Mouse (Mus musculus) forebrain, embryonic 14.5 days (tissue): ENCODE measurements around the gene Trp53. TPM values are rescaled to one million over a fixed set of nuclear protein-coding genes. Genes with fewer than 3 reads are reported as not detected.
"Not testable (repeated sequence)": the region's sequence is repeated elsewhere in the genome, so short reads cannot be mapped to it uniquely, and the experiment has no call there.

ENCODE experiments used
- ATAC-seq: fragments of 200-750 bp; cut with Nextera tagmentation; 2 replicates; pipeline ENCODE4 v1.8.0; 2017; ENCODE audit warnings: mild to moderate bottlenecking, moderate library complexity
- DNase-seq: peaks from one replicate; pipeline ENCODE4 v3.0.0-alpha.2; 2015; ENCODE audit warnings: low spot score
- H3K27ac ChIP-seq: fragments of 300-500 bp; sonication (generic); 2 replicates; pipeline ENCODE4 v1.5.1; 2014; ENCODE audit warnings: low read depth, mild to moderate bottlenecking, control low read depth, low read length, moderate library complexity
- H3K27me3 ChIP-seq: fragments of 300-500 bp; sonication (generic); replicated peaks from 2 replicates; pipeline ENCODE4 v1.6.1; 2014; ENCODE audit warnings: low read length, control low read depth, mixed read lengths; ENCODE audit not compliant: control insufficient read depth, insufficient read depth
- H3K36me3 ChIP-seq: fragments of 300-500 bp; sonication (generic); 2 replicates; pipeline ENCODE4 v1.6.1; 2014; ENCODE audit warnings: low read length, control low read depth; ENCODE audit not compliant: control insufficient read depth, insufficient read depth
- H3K4me1 ChIP-seq: fragments of 300-500 bp; sonication (generic); 2 replicates; pipeline ENCODE4 v1.6.1; 2014; ENCODE audit warnings: antibody characterized with exemption, low read length, control low read depth; ENCODE audit not compliant: control insufficient read depth, insufficient read depth
- H3K4me2 ChIP-seq: fragments of 300-500 bp; sonication (generic); 2 replicates; pipeline ENCODE4 v1.6.1; 2014; ENCODE audit warnings: mild to moderate bottlenecking, control low read depth, low read length
- H3K4me3 ChIP-seq: fragments of 300-500 bp; sonication (generic); 2 replicates; pipeline ENCODE4 v1.5.1; 2014; ENCODE audit warnings: low read depth, low read length, control low read depth
- H3K9ac ChIP-seq: fragments of 300-500 bp; sonication (generic); 2 replicates; pipeline ENCODE4 v1.6.1; 2014; ENCODE audit warnings: mild to moderate bottlenecking, low read length, control low read depth, moderate library complexity
- H3K9me3 ChIP-seq: fragments of 300-500 bp; sonication (generic); replicated peaks from 2 replicates; pipeline ENCODE4 v1.6.1; 2016; ENCODE audit warnings: low read length, control low read depth, mixed read lengths; ENCODE audit not compliant: control insufficient read depth
- WGBS: fragments of 180-500 bp; shearing (Covaris S2); extraction: QIAGEN DNeasy Blood & Tissue Kit; methylation state at CpG from one replicate; pipeline ENCODE4 v1.1.7; 2014; 5-methylcytosine and 5-hydroxymethylcytosine counted together
- polyA plus RNA-seq: library from polyadenylated mRNA; unstranded; fragments of >200 nt; fragmentation: Nextera tagmentation; extraction: Ambion mirVana; gene quantifications from 2 replicates; pipeline ENCODE4 v1.2.1, GENCODE M21; 2014

Gene Trp53
- polyA plus RNA-seq, 1 experiment from 2014 or later = 113 TPM

DNA sequence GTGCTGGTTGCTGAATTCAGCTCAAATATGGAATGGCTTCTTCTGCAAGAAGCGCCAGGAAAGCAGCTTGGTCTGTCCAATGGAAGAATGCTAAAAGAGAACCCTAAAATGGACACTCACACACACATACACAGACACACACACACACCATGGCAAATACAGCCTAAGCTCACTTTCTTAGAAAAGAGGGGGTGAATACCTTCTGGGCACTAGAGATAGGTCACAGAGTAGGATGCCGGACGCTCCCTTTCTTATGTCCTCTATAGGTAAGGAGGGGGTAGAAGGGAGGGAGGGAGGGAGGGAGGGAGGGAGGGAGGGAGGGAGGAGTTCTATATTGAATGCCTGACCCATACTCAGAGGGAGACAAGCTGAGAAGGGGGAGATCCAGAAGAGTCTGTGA, 28.4 kb downstream of the Trp53 start:
- 75% methylated on average over 3 of the region's 3 CpGs for WGBS
- ATAC-seq (no peak), DNase-seq (no peak)
- Histone ChIP-seq H3K27ac (no peak overlapping the region), H3K27me3 (no peaks in the 10 kb centered on the region), H3K4me2 (no peak overlapping the region), H3K9ac (no peak overlapping the region), H3K4me3 (no peak overlapping the region), H3K9me3 (no peaks in the 10 kb centered on the region), H3K4me1 (peaks cover 6% of the 10 kb centered on the region), H3K36me3 (no peaks in the 10 kb centered on the region)

DNA sequence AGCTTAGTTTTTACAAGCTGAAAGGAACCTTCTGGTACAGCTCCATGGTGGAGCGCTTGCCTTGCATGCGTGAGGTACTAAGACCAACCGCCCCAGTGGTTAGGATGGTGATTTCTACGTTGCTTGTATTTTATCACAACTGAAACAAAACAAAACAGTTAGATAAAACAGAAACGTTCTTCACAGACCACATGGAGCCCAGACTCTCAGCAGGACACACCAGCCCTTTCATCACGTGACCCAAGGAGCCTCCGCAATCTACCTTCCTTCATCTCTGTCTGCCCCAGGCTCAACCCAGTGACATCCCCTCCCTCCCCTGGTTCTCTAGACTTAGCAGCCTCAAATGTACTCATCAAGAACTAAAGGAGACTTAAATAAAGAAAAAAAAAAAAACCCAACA, 29.3 kb downstream of the Trp53 start:
- Histone ChIP-seq H3K9ac (no peak overlapping the region), H3K4me2 (no peak overlapping the region), H3K4me1 (peaks cover 8% of the 10 kb centered on the region), H3K36me3 (no peaks in the 10 kb centered on the region), H3K27me3 (no peaks in the 10 kb centered on the region), H3K27ac (no peak overlapping the region), H3K9me3 (no peaks in the 10 kb centered on the region), H3K4me3 (no peak overlapping the region)
- DNase-seq (no peak), ATAC-seq (no peak)
- 65% methylated on average over 7 of the region's 7 CpGs for WGBS

DNA sequence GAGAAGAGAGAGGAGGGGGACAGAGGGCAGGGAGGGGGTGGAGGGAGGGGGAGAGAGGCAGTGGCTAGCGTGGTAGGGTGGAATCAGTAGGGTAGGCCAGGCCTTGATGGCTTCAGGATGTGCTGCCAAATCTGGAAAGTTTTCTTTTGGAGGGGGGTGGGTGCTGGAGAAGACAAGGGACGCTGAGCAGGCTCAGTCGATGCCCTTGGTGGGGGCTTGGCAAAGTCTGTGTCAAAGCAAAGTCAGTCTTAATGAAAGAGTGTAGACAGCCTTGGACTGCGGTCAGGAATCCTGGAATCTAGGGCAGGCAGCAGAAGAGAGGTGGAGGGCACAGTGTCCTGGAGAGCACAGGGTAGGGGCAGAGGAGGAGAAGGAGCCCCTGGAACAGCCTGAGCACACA, 30.7 kb downstream of the Trp53 start:
- Histone ChIP-seq H3K4me1 (peaks cover 3% of the 10 kb centered on the region; the same call in 1 of the 2 replicates), H3K36me3 (no peaks in the 10 kb centered on the region), H3K9ac (no peak overlapping the region), H3K9me3 (no peaks in the 10 kb centered on the region), H3K27ac (no peak overlapping the region), H3K4me3 (no peak overlapping the region), H3K27me3 (no peaks in the 10 kb centered on the region), H3K4me2 (no peak overlapping the region)
- ATAC-seq (no peak), DNase-seq (no peak)
- WGBS = 70% methylated on average over 4 of the region's 4 CpGs

DNA sequence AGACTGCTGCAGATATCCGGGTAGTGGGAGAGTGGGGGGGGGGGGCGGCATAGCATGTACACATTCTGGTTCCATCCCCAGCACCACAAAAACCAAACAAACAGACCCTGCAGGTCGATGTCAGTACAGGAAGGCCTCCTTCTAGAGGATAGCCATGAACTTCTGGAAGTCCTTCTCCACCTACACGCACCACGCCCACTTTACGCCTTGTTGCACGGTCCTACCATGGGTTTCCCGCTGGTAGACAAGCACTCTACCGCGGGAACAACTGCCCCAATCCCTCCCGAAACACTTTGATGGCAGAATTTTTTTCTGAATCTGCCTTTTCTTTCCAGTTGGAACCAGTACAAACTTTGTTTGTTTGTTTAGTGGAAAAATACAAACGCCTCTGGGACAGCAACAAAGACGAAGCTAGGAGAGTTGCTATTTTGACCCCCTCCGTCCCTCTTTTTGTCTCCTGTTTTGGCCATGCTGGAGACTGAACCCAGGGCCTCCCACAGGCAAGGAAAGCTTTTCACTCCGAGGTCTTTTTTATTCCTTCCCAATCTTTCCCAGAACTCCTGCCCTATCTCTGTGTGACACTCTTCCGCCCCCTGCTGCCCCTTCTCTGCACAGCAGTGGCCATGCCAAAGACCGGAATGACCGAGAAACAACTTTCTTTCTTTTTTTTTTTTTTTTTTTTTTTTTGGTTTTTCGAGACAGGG, 33.5 kb downstream of the Trp53 start:
- Histone ChIP-seq H3K27ac (no peak overlapping the region), H3K4me2 (peak overlapping the region; percentile 18)
- ATAC-seq = peak; percentile 71

DNA sequence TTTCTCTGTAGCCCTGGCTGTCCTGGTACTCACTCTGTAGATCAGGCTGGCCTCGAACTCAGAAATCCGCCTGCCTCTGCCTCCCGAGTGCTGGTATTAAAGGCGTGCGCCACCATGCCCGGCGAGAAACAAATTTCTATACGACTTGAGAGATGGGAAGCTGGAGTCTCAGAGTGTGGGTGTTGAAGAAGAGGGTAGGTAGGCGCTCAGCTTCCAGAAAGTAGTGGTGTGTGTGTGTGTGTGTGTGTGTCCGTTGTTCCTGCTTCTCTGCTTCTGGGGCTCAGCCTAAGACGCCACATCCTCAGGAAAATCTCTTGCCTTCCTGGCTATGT, 34.1 kb downstream of the Trp53 start:
- DNase-seq, H3K4me1 ChIP-seq, H3K27ac ChIP-seq, H3K27me3 ChIP-seq, H3K9ac ChIP-seq, H3K4me2 ChIP-seq, ATAC-seq, H3K36me3 ChIP-seq, H3K9me3 ChIP-seq, H3K4me3 ChIP-seq: not testable (repeated sequence)
- 56% methylated on average over 11 of the region's 11 CpGs for WGBS

More for the DNA sequence above, 33.5 kb downstream of the Trp53 start:
- H3K36me3 ChIP-seq = no peaks in the 10 kb centered on the region
- H3K9ac ChIP-seq = no peak overlapping the region; the same call in 1 of the 2 replicates
- no peak overlapping the region for H3K4me3 ChIP-seq
- peaks cover 3% of the 10 kb centered on the region; the same call in 1 of the 2 replicates for H3K4me1 ChIP-seq
- H3K27me3 ChIP-seq = no peaks in the 10 kb centered on the region
- DNase-seq = peak; percentile 84
- no peaks in the 10 kb centered on the region for H3K9me3 ChIP-seq
- WGBS = 8% methylated on average over 18 of the region's 19 CpGs

DNA sequence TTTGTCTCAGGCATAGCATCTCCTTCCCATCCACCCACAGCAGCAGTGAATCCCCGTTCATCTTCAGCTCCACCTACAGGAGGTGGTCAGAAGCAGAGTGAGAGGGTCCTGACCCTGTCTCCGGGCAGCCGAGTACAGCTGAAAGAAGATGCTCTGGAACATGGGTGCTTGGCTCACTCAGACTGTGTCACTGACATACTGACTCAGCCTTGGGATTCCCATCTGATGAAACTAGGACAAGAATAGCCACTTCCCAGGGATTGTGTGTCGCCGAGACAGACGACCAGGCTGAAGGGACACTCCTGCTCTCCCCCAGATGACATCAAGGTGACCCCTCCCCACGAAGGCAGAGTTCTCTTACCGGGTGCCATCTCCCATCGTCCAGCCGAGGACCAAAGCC, 36.6 kb downstream of the Trp53 start:
- no peak for DNase-seq
- H3K9me3 ChIP-seq = no peaks in the 10 kb centered on the region
- H3K9ac ChIP-seq = peak overlapping the region; percentile 2; the same call in 1 of the 2 replicates
- no peak overlapping the region for H3K4me2 ChIP-seq
- H3K27ac ChIP-seq = no peak overlapping the region
- H3K4me1 ChIP-seq = peaks cover 6% of the 10 kb centered on the region; the same call in 1 of the 2 replicates
- H3K27me3 ChIP-seq = no peaks in the 10 kb centered on the region
- WGBS = 48% methylated on average over 10 of the region's 10 CpGs
- no peak overlapping the region for H3K4me3 ChIP-seq
- no peak for ATAC-seq
- no peaks in the 10 kb centered on the region for H3K36me3 ChIP-seq

DNA sequence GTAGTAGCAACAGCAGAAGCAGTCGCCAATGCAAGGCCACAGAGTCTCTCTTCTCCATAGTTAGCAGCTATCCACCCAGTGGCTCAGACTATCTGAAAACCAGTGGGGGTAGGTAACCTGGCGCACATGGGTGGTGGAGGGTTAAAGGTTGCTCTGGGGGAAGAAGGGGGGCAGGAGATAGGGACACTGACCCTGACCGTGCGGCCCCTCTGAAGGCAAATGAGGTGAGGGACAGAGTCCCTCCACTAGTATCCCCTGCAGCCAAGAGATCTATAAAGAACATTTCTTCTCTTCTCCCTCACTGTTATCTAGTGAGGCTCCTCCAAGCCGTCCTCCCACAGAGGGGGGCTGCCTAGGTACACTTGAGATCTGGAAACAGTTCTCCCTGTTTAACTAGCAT, 37.6 kb downstream of the Trp53 start, which contains the start of gene Shbg:
TSS of gene Shbg (minus strand) at position 101 of the 400 bp plus-strand sequence.
- H3K9ac ChIP-seq = peak within 1 kb of the TSS; percentile 2; the same call in 1 of the 2 replicates
- H3K27me3 ChIP-seq = no peaks in the 10 kb centered on the region

DNA sequence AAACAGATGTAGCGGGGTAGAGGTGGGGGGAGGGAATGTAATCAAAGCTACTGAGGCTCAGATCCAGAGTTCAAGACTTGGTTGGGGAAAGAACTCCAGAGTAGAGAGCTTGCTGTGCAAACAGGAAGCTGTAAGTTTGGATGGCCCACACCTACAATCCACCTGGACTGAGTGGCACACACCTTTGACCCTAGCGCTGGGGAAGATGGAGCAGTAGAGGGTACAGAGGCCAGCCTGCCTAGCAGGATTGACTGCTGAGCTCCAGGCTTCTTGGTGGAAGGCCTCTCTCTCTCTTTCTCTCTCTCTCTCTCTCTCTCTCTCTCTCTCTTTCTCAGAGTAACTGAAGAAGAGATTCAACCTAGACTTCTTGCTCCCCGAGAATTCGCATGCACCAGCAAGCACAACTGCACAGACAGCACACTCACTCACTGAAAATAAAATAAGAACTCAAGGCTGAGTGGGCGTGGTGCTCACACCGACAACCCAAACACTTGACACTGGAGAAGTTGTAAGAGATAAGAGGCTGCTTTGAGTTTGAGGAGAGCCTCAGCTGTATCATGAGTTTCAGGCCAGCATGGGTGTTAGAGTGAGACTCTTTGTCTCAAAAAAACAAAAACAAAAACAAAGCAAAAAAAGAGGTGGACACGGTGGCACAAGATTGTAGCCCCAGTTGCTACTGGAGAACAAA, 40.4 kb downstream of the Trp53 start:
- Histone ChIP-seq H3K27ac (no peak overlapping the region), H3K4me1 (peaks cover 10% of the 10 kb centered on the region), H3K9me3 (no peaks in the 10 kb centered on the region), H3K4me2 (no peak overlapping the region), H3K36me3 (no peaks in the 10 kb centered on the region), H3K27me3 (no peaks in the 10 kb centered on the region), H3K9ac (no peak overlapping the region), H3K4me3 (no peak overlapping the region)
- DNase-seq (no peak), ATAC-seq (no peak)
- 87% methylated on average over 7 of the region's 7 CpGs for WGBS

More for the DNA sequence above, 37.6 kb downstream of the Trp53 start, which contains the start of gene Shbg:
- Histone ChIP-seq H3K4me3 (no peak within 1 kb of the TSS), H3K36me3 (no peaks in the 10 kb centered on the region), H3K4me1 (peaks cover 11% of the 10 kb centered on the region), H3K27ac (no peak within 1 kb of the TSS), H3K4me2 (no peak within 1 kb of the TSS), H3K9me3 (no peaks in the 10 kb centered on the region)
- DNase-seq (no peak), ATAC-seq (no peak)
- 79% methylated on average over 5 of the region's 5 CpGs for WGBS
